Mouse (Mus musculus) embryonic facial prominence, embryonic 11.5 days (tissue): ENCODE data around the gene Gm20388. TPM values are rescaled to one million over a fixed set of nuclear protein-coding genes. Genes with fewer than 3 reads are reported as not detected.
A peak's percentile ranks its signal among the peaks of the same experiment; 100 is the strongest.

Experiments used
- ATAC-seq: fragments of 200-750 bp; cut with Nextera tagmentation; replicated peaks from 2 replicates; pipeline ENCODE4 v1.8.0; 2017; ENCODE audit warnings: low read depth; ENCODE audit not compliant: insufficient number of reproducible peaks, low FRiP score, low TSS enrichment
- DNase-seq: peaks from one replicate; pipeline ENCODE4 v3.0.0-alpha.2; 2015; ENCODE audit warnings: low spot score
- H3K27ac ChIP-seq: fragments of 300-500 bp; sonication (generic); replicated peaks from 2 replicates; pipeline ENCODE4 v1.5.1; 2014; ENCODE audit warnings: mild to moderate bottlenecking, low read depth, low read length, control low read depth
- H3K27me3 ChIP-seq: fragments of 300-500 bp; sonication (generic); 2 replicates; pipeline ENCODE4 v1.6.1; 2014; ENCODE audit warnings: mild to moderate bottlenecking, low read length, moderate library complexity, mixed read lengths; ENCODE audit not compliant: control insufficient read depth, insufficient read depth
- H3K36me3 ChIP-seq: fragments of 300-500 bp; sonication (generic); replicated peaks from 2 replicates; pipeline ENCODE4 v1.6.1; 2014; ENCODE audit warnings: low read depth, mild to moderate bottlenecking, low read length, moderate library complexity, mixed read lengths; ENCODE audit not compliant: control insufficient read depth, insufficient read depth
- H3K4me1 ChIP-seq: fragments of 300-500 bp; sonication (generic); 2 replicates; pipeline ENCODE4 v1.6.1; 2014; ENCODE audit warnings: low read length, mixed read lengths; ENCODE audit not compliant: control insufficient read depth, insufficient read depth
- H3K4me2 ChIP-seq: fragments of 300-500 bp; sonication (generic); 2 replicates; pipeline ENCODE4 v1.6.1; 2014; ENCODE audit warnings: low read depth, mild to moderate bottlenecking, control low read depth, low read length, moderate library complexity
- H3K4me3 ChIP-seq: fragments of 300-500 bp; sonication (generic); 2 replicates; pipeline ENCODE4 v1.5.1; 2014; ENCODE audit warnings: low read depth, low read length, control low read depth
- H3K9ac ChIP-seq: fragments of 300-500 bp; sonication (generic); replicated peaks from 2 replicates; pipeline ENCODE4 v1.6.1; 2014; ENCODE audit warnings: mild to moderate bottlenecking, control low read depth, low read length
- H3K9me3 ChIP-seq: fragments of 300-500 bp; sonication (generic); replicated peaks from 2 replicates; pipeline ENCODE4 v1.6.1; 2016; ENCODE audit warnings: mild to moderate bottlenecking, low read length, inconsistent platforms, mixed read lengths; ENCODE audit not compliant: control insufficient read depth
- WGBS: fragments of 180-500 bp; shearing (Covaris S2); extraction: QIAGEN DNeasy Blood & Tissue Kit; methylation state at CpG from one replicate; pipeline ENCODE4 v1.1.7; 2014; 5-methylcytosine and 5-hydroxymethylcytosine counted together
- polyA plus RNA-seq: library from polyadenylated mRNA; unstranded; fragments of >200 nt; fragmentation: Nextera tagmentation; extraction: Ambion mirVana; gene quantifications from 2 replicates; pipeline ENCODE4 v1.2.1, GENCODE M21; 2014

The Gm20388 gene
- polyA plus RNA-seq, 1 experiment from 2014 or later, result 3.1 TPM

- peak; percentile 98 for DNase-seq
- Histone ChIP-seq H3K4me3 (peak within 1 kb of the TSS; percentile 90), H3K4me1 (peaks cover 19% of the 10 kb centered on the region), H3K27me3 (no peaks in the 10 kb centered on the region), H3K9ac (peak within 1 kb of the TSS; percentile 89), H3K9me3 (no peaks in the 10 kb centered on the region), H3K4me2 (peak within 1 kb of the TSS; percentile 98), H3K27ac (peak within 1 kb of the TSS; percentile 79), H3K36me3 (no peaks in the 10 kb centered on the region)
- peak; percentile 97 for ATAC-seq
- 0% methylated on average over 52 of the region's 67 CpGs for WGBS
Observed at GRCm38 (mm10) chr8:121652774-121653323, 1742.2 kb downstream of the Gm20388 start, which contains the start of gene Zcchc14. Gene Zcchc14 (minus strand): TSS chr8:121652901.

- H3K4me1 ChIP-seq, result peaks cover 19% of the 10 kb centered on the region
- WGBS, result 2% methylated on average over 31 of the region's 31 CpGs
- no peaks in the 10 kb centered on the region for H3K36me3 ChIP-seq
- DNase-seq, result peak; percentile 52
- peak overlapping the region; percentile 90 for H3K4me3 ChIP-seq
- no peaks in the 10 kb centered on the region for H3K9me3 ChIP-seq
- peak overlapping the region; percentile 86 for H3K9ac ChIP-seq
- no peak for ATAC-seq
- peak overlapping the region; percentile 79 for H3K27ac ChIP-seq
- H3K27me3 ChIP-seq, result no peaks in the 10 kb centered on the region
- peak overlapping the region; percentile 90 for H3K4me2 ChIP-seq
Observed at GRCm38 (mm10) chr8:121653340-121654019, 1742.8 kb downstream of the Gm20388 start.

GRCm38 (mm10) chr8:121654131-121654530 lies 1743.5 kb downstream of the Gm20388 start:
- Histone ChIP-seq H3K9me3 (no peaks in the 10 kb centered on the region), H3K27me3 (no peaks in the 10 kb centered on the region), H3K27ac (no peak overlapping the region), H3K4me2 (peak overlapping the region; percentile 90), H3K4me1 (peaks cover 19% of the 10 kb centered on the region), H3K9ac (peak overlapping the region; percentile 86), H3K36me3 (no peaks in the 10 kb centered on the region), H3K4me3 (peak overlapping the region; percentile 90; the same call in 1 of the 2 replicates)
- DNase-seq, result no peak
- 74% methylated on average over 4 of the region's 4 CpGs for WGBS
- no peak for ATAC-seq

GRCm38 (mm10) chr8:121654966-121655494 lies 1744.4 kb downstream of the Gm20388 start:
- WGBS, result 69% methylated on average over 14 of the region's 14 CpGs
- Histone ChIP-seq H3K27ac (no peak overlapping the region), H3K9ac (no peak overlapping the region)

GRCm38 (mm10) chr8:121660602-121661001 lies 1750.0 kb downstream of the Gm20388 start:
- Histone ChIP-seq H3K9me3 (no peaks in the 10 kb centered on the region), H3K4me3 (no peak overlapping the region), H3K27ac (no peak overlapping the region), H3K36me3 (no peaks in the 10 kb centered on the region), H3K27me3 (no peaks in the 10 kb centered on the region), H3K4me2 (no peak overlapping the region), H3K9ac (no peak overlapping the region), H3K4me1 (0 out of 2 replicates have a peak, but pooled peaks cover under 1% of the 10 kb centered on the region)
- ATAC-seq (no peak), DNase-seq (no peak)
- 81% methylated on average over 15 of the region's 15 CpGs for WGBS

More at GRCm38 (mm10) chr8:121654966-121655494, 1744.4 kb downstream of the Gm20388 start:
- Histone ChIP-seq H3K36me3 (no peaks in the 10 kb centered on the region), H3K27me3 (no peaks in the 10 kb centered on the region), H3K9me3 (no peaks in the 10 kb centered on the region), H3K4me2 (no peak overlapping the region), H3K4me3 (no peak overlapping the region), H3K4me1 (peaks cover 15% of the 10 kb centered on the region)
- ATAC-seq (no peak), DNase-seq (no peak)

GRCm38 (mm10) chr8:121661631-121662357 lies 1751.2 kb downstream of the Gm20388 start:
- Histone ChIP-seq H3K27me3 (no peaks in the 10 kb centered on the region), H3K9me3 (no peaks in the 10 kb centered on the region), H3K4me2 (no peak overlapping the region), H3K9ac (no peak overlapping the region), H3K27ac (no peak overlapping the region), H3K4me1 (0 out of 2 replicates have a peak, but pooled peaks cover 3% of the 10 kb centered on the region), H3K4me3 (no peak overlapping the region), H3K36me3 (no peaks in the 10 kb centered on the region)
- 84% methylated on average over 18 of the region's 18 CpGs for WGBS
- no peak for DNase-seq
- no peak for ATAC-seq

GRCm38 (mm10) chr8:121663101-121663500 lies 1752.5 kb downstream of the Gm20388 start:
- Histone ChIP-seq H3K4me1 (0 out of 2 replicates have a peak, but pooled peaks cover 3% of the 10 kb centered on the region), H3K27me3 (no peaks in the 10 kb centered on the region), H3K36me3 (no peaks in the 10 kb centered on the region), H3K4me3 (no peak overlapping the region), H3K9me3 (no peaks in the 10 kb centered on the region), H3K9ac (no peak overlapping the region), H3K27ac (no peak overlapping the region), H3K4me2 (no peak overlapping the region)
- ATAC-seq (no peak), DNase-seq (no peak)
- WGBS, result 92% methylated on average over 12 of the region's 12 CpGs
